Mouse (Mus musculus) cortical plate, adult 2 months (tissue): ENCODE results near the gene Znrf2. TPM values are rescaled to one million over a fixed set of nuclear protein-coding genes. Genes with fewer than 3 reads are reported as not detected.

ENCODE experiments used
- H3K27ac ChIP-seq: fragments of 200-500 bp; 2 replicates; pipeline ENCODE4 v1.5.1; 2012; ENCODE audit warnings: low read length, control low read depth, inconsistent platforms; ENCODE audit not compliant: insufficient read depth
- H3K4me1 ChIP-seq: fragments of 200-500 bp; 2 replicates; pipeline ENCODE4 v1.6.1; 2011; ENCODE audit warnings: low read length; ENCODE audit not compliant: control insufficient read depth, insufficient read depth
- H3K4me3 ChIP-seq: fragments of 200-500 bp; 2 replicates; pipeline ENCODE4 v1.5.1; 2011; ENCODE audit warnings: mild to moderate bottlenecking, low read length, control low read depth; ENCODE audit not compliant: insufficient read depth
- CTCF ChIP-seq: fragments of 200-500 bp; IDR thresholded peaks from 2 replicates; pipeline ENCODE4 v1.5.1; 2011; ENCODE audit warnings: mild to moderate bottlenecking, control low read depth, low read length; ENCODE audit not compliant: insufficient read depth; ENCODE audit errors: extremely low read depth
- POLR2A ChIP-seq: fragments of 200-500 bp; IDR thresholded peaks from 2 replicates; pipeline ENCODE4 v1.6.1; 2011; ENCODE audit warnings: mild to moderate bottlenecking, low read length, control low read depth; ENCODE audit not compliant: insufficient read depth; ENCODE audit errors: extremely low read depth
- polyA plus RNA-seq: library from polyadenylated mRNA; depleted of rRNA; stranded (reverse); fragments of >200 nt; gene quantifications from 2 replicates; pipeline ENCODE4 v1.2.3, GENCODE M21; 2012

Znrf2 gene
- polyA plus RNA-seq, 1 experiment, result 6.6 TPM

DNA sequence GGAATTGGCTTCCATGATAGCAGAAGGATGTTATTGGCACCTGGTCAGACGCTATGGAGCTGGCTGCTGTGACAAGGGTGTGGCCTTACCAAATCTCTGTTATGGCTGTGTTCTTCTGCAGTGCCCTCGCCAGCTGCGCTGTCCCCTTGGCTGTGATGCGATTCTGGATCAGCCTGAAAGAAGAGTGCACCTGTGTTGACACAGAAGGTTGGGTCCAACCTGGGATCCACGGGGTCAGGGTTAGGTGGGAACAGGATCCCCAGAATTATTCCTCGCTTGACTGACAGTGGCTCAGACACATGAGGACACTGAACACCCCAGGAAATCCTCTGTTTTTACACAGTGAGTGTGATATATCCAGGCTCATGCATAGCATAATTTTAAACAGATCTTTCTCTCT is 111.2 kb downstream of the Znrf2 start:
- TF ChIP-seq CTCF, result no peak
- no peak for TF ChIP-seq POLR2A
- no peak overlapping the region for H3K27ac ChIP-seq
- H3K4me1 ChIP-seq, result no peaks in the 10 kb centered on the region
- H3K4me3 ChIP-seq, result no peak overlapping the region

GRCm38 (mm10) chr6:54931641-54932040 is 114.9 kb downstream of the Znrf2 start:
- no peaks in the 10 kb centered on the region for H3K4me1 ChIP-seq
- no peak overlapping the region for H3K27ac ChIP-seq
- TF ChIP-seq POLR2A (no peak), CTCF (no peak)
- H3K4me3 ChIP-seq, result no peak overlapping the region

GRCm38 (mm10) chr6:54932526-54932925 is 115.8 kb downstream of the Znrf2 start:
- no peak overlapping the region for H3K4me3 ChIP-seq
- TF ChIP-seq CTCF (no peak), POLR2A (no peak)
- no peak overlapping the region for H3K27ac ChIP-seq

DNA sequence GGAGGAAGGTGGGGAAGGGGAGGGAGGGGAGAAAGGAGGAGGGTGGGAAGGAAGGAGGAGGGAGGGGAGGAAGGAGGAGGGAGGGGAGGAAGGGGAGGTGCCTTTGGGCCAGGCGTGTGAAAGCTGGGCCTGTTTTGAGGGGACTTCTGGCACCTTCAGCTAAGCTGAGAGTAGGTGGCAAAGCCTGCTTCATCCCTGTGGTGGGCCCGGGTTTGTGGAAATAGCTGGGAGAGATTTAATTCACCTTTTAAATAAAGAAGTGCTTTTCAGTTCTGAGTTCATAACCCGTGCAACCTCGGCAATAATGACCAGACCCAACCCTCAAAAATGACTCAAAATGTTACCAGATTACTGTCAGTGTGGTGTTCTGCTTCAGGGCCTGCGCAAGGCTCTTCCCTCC is 116.5 kb downstream of the Znrf2 start:
- Histone ChIP-seq H3K4me3 (no peak overlapping the region), H3K27ac (no peak overlapping the region), H3K4me1 (no peaks in the 10 kb centered on the region)
- no peak for TF ChIP-seq CTCF
- TF ChIP-seq POLR2A, result no peak

More at GRCm38 (mm10) chr6:54932526-54932925, 115.8 kb downstream of the Znrf2 start:
- no peaks in the 10 kb centered on the region for H3K4me1 ChIP-seq

DNA sequence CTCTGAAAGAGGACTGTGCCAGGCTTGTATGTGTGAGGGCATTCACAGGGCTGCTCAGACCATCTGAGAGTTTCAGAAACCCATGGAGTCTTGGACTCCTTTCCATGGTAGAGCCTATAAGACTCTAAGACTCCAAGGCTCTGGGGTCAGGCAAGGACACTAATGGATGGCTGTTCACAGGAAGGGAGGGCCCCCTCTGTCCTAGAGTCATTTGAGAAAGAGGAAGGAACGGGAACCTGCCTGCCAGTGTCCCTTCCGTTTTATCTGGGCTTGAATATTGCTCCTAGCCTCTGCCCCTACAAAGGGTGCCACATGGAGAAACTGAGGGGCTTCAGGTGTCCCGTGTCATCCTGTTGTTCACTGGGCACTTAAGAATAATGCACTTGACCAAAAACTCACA is 117.2 kb downstream of the Znrf2 start:
- no peak overlapping the region for H3K4me3 ChIP-seq
- no peaks in the 10 kb centered on the region for H3K4me1 ChIP-seq
- TF ChIP-seq CTCF (no peak), POLR2A (no peak)

GRCm38 (mm10) chr6:54934313-54934712 is 117.6 kb downstream of the Znrf2 start:
- Histone ChIP-seq H3K27ac (no peak overlapping the region), H3K4me3 (no peak overlapping the region), H3K4me1 (no peaks in the 10 kb centered on the region)
- TF ChIP-seq CTCF (no peak), POLR2A (no peak)

More for the DNA sequence above, 117.2 kb downstream of the Znrf2 start:
- no peak overlapping the region for H3K27ac ChIP-seq

DNA sequence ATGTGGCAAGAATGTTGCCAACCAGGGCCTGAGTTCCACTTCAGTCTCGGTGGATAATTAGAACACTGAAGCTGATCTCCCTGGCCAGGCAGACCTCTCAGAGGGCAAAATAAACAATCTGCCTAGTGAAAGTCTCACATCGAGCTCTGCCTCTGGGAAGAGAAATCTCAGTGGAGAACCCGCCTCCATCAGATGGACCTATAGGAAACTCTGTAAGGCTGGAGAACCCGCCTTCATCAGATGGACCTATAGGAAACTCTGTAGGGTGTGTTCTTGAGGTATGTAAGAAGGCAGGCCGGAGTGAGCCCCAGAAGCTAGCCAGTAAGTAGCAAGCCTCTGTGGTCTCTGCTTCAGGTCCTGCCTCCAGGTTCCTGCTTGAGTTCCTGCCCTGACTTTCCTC is 118.2 kb downstream of the Znrf2 start:
- no peaks in the 10 kb centered on the region for H3K4me1 ChIP-seq
- H3K27ac ChIP-seq, result no peak overlapping the region
- H3K4me3 ChIP-seq, result no peak overlapping the region
- no peak for TF ChIP-seq CTCF
- no peak for TF ChIP-seq POLR2A

DNA sequence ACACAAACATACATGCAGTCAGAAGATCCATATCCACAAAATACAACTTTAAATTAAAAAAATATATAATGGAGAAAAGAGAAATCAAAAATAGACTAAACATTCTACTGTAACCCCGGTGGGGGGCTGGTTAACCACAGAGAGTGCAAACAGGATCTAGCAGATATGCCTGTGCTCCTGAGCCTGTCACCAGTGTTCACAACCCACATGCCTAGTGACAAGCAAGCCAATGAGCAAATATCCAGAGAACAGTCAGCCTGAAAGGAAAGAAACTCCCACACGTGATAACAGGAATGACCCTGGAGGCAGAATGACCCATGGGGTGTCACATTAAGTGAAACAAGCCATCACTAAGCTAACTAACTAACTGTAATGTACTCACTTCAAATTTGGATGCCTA is 119.8 kb downstream of the Znrf2 start:
- H3K4me3 ChIP-seq, result no peak overlapping the region
- H3K4me1 ChIP-seq, result no peaks in the 10 kb centered on the region
- no peak overlapping the region for H3K27ac ChIP-seq
- TF ChIP-seq POLR2A (no peak), CTCF (no peak)

- H3K4me3 ChIP-seq, result no peak overlapping the region
- TF ChIP-seq CTCF, result no peak
- TF ChIP-seq POLR2A, result no peak
- H3K4me1 ChIP-seq, result no peaks in the 10 kb centered on the region
- no peak overlapping the region for H3K27ac ChIP-seq
These were observed 122.9 kb downstream of the Znrf2 start for GRCm38 (mm10) chr6:54939631-54940030.

GRCm38 (mm10) chr6:54940126-54940525 is 123.4 kb downstream of the Znrf2 start:
- Histone ChIP-seq H3K4me3 (no peak overlapping the region), H3K4me1 (no peaks in the 10 kb centered on the region), H3K27ac (no peak overlapping the region)
- TF ChIP-seq CTCF (no peak), POLR2A (no peak)
